Mouse (Mus musculus) limb, embryonic 11.5 days (tissue): ENCODE measurements around the gene Gm11562. TPM values are rescaled to one million over a fixed set of nuclear protein-coding genes. Genes with fewer than 3 reads are reported as not detected.
A peak's percentile ranks its signal among the peaks of the same experiment; 100 is the strongest.

Experiments
- ATAC-seq: fragments of 200-750 bp; cut with Nextera tagmentation; 2 replicates; pipeline ENCODE4 v1.8.0; 2017; ENCODE audit warnings: low read depth; ENCODE audit not compliant: insufficient number of reproducible peaks, low FRiP score, low TSS enrichment
- DNase-seq: peaks from one replicate; pipeline ENCODE4 v3.0.0-alpha.2; 2015; ENCODE audit warnings: low spot score
- H3K27ac ChIP-seq: fragments of 300-500 bp; sonication (generic); replicated peaks from 2 replicates; pipeline ENCODE4 v1.5.1; 2014; ENCODE audit warnings: low read depth, mild to moderate bottlenecking, low read length
- H3K27me3 ChIP-seq: fragments of 300-500 bp; sonication (generic); 2 replicates; pipeline ENCODE4 v1.6.1; 2014; ENCODE audit warnings: mild to moderate bottlenecking, low read length, mixed read lengths; ENCODE audit not compliant: control insufficient read depth, insufficient read depth
- H3K36me3 ChIP-seq: fragments of 300-500 bp; sonication (generic); 2 replicates; pipeline ENCODE4 v1.6.1; 2014; ENCODE audit warnings: mild to moderate bottlenecking, low read length, moderate library complexity, mixed read lengths; ENCODE audit not compliant: control insufficient read depth, insufficient read depth
- H3K4me1 ChIP-seq: fragments of 300-500 bp; sonication (generic); 2 replicates; pipeline ENCODE4 v1.6.1; 2014; ENCODE audit warnings: low read length, mixed read lengths; ENCODE audit not compliant: control insufficient read depth, insufficient read depth
- H3K4me2 ChIP-seq: fragments of 300-500 bp; sonication (generic); 2 replicates; pipeline ENCODE4 v1.6.1; 2014; ENCODE audit warnings: low read depth, mild to moderate bottlenecking, moderate library complexity; ENCODE audit not compliant: severe bottlenecking
- H3K4me3 ChIP-seq: fragments of 300-500 bp; sonication (generic); 2 replicates; pipeline ENCODE4 v1.5.1; 2014; ENCODE audit warnings: low read depth, low read length
- H3K9ac ChIP-seq: fragments of 300-500 bp; sonication (generic); 2 replicates; pipeline ENCODE4 v1.6.1; 2014; ENCODE audit warnings: mild to moderate bottlenecking, low read length
- H3K9me3 ChIP-seq: fragments of 300-500 bp; sonication (generic); 2 replicates; pipeline ENCODE4 v1.6.1; 2016; ENCODE audit warnings: low read length; ENCODE audit not compliant: control insufficient read depth
- WGBS: fragments of 180-500 bp; shearing (Covaris S2); extraction: QIAGEN DNeasy Blood & Tissue Kit; methylation state at CpG from one replicate; pipeline ENCODE4 v1.1.7; 2014; 5-methylcytosine and 5-hydroxymethylcytosine counted together
- polyA plus RNA-seq: library from polyadenylated mRNA; unstranded; fragments of >200 nt; fragmentation: Nextera tagmentation; extraction: Ambion mirVana; gene quantifications from 2 replicates; pipeline ENCODE4 v1.2.1, GENCODE M21; 2014

Gene Gm11562
- polyA plus RNA-seq, 1 experiment from 2014 or later = not detected

DNA sequence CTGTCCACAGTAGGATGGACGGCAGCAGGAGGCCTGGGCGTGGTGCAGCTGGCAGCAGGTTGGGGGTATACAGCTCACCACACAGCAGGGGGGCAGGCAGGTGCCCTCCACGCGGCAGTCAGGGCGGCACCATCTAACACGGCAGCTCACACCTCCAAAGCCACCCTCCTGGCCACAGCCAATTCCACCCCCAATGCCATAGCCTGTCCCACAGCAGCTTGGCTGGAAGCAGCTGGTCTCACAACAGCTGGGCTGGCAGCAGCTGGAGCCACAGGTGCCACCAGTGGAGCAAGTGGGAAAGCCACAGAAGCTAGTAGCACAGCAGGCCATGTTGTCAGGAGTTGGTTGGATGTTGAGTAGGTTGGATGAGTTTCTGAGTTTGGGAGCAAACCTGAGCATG lies 39.6 kb downstream of the Gm11562 start, which contains the start of gene Krtap1-5:
TSS of gene Krtap1-5 (minus strand) at position 381 of the 400 bp plus-strand sequence.
- DNase-seq = no peak
- no peak for ATAC-seq

DNA sequence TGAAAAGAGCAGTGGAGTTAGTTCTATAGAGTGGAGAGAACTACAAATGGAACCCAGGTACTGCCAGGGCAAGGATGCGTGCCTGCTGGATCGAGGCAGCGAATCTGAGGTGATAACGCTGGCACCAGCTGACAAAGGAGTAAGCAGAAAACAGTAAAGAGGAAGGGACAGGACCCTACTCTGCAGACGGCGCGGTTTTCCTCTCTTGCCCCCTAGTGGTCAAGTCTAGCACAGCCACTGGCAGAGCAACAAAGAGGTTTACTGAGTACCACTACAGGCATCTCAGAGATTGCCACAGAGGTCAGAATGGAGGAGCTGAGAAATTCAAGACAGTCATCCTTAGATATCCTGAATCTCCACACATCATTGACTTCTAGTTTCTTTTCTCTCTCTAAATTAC lies 46.1 kb downstream of the Gm11562 start:
- Histone ChIP-seq H3K27ac (no peak overlapping the region), H3K4me1 (no peaks in the 10 kb centered on the region), H3K9ac (no peak overlapping the region), H3K27me3 (no peaks in the 10 kb centered on the region), H3K4me2 (peak overlapping the region; percentile 33; the same call in 1 of the 2 replicates), H3K9me3 (no peaks in the 10 kb centered on the region), H3K36me3 (no peaks in the 10 kb centered on the region), H3K4me3 (no peak overlapping the region)
- DNase-seq (peak; percentile 90), ATAC-seq (peak; percentile 62; the same call in 1 of the 2 replicates)
- WGBS = 6% methylated on average over 7 of the region's 7 CpGs

More for the DNA sequence above, 39.6 kb downstream of the Gm11562 start, which contains the start of gene Krtap1-5:
- Histone ChIP-seq H3K9me3 (no peaks in the 10 kb centered on the region), H3K4me1 (no peaks in the 10 kb centered on the region), H3K27ac (no peak within 1 kb of the TSS), H3K9ac (no peak within 1 kb of the TSS), H3K27me3 (no peaks in the 10 kb centered on the region), H3K36me3 (no peaks in the 10 kb centered on the region), H3K4me3 (no peak within 1 kb of the TSS), H3K4me2 (no peak within 1 kb of the TSS)
- 77% methylated on average over 6 of the region's 6 CpGs for WGBS

DNA sequence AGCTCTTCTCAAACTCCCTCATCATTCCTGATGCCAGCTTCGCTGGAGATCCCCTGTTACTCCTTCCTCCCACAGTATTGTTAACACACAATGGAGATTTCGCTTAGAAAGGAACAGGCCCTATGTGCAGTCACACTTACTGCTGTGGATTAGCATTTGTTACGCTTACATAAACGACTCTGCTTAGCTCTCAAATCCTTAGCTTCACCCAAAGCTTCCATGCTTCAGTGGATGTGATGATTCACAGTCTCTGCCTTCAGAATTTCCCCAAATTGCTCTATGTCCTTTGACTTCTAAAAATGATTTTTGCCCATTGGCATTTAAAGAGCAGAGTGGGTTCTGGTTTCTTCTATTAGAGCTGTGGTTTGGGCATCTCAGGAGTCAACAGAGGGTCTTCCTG lies 47.1 kb downstream of the Gm11562 start:
- Histone ChIP-seq H3K9ac (no peak overlapping the region), H3K27me3 (no peaks in the 10 kb centered on the region), H3K4me3 (no peak overlapping the region), H3K4me1 (no peaks in the 10 kb centered on the region), H3K9me3 (no peaks in the 10 kb centered on the region), H3K36me3 (no peaks in the 10 kb centered on the region), H3K4me2 (no peak overlapping the region), H3K27ac (no peak overlapping the region)
- no peak for DNase-seq
- 74% methylated on average over 4 of the region's 4 CpGs for WGBS
- ATAC-seq = no peak

Other genes with a start within 250 kb of the Gm11562 start
- gene Krt28, start 245.5 kb downstream of the Gm11562 start, polyA plus RNA-seq = 0.41 and 0.47 TPM in 2 replicates
- gene Krt10, start 231.1 kb downstream of the Gm11562 start, polyA plus RNA-seq = 23.8 and 24.0 TPM in 2 replicates
- gene Krt12, start 198.2 kb downstream of the Gm11562 start, polyA plus RNA-seq = not detected in 2 replicates
- gene Krt20, start 182.3 kb downstream of the Gm11562 start, polyA plus RNA-seq = 0.32 and 0.44 TPM in 2 replicates
- 0.24 and 0.35 TPM in 2 replicates for gene Krt23, start 127.3 kb downstream of the Gm11562 start, polyA plus RNA-seq
- gene Krt39, start 99.1 kb downstream of the Gm11562 start, polyA plus RNA-seq = 0.12 TPM in 1 of 2 replicates, not detected in the other
- gene Krt40, start 77.3 kb downstream of the Gm11562 start, polyA plus RNA-seq = not detected in 2 replicates
- gene Krtap3-3, start 69.6 kb downstream of the Gm11562 start, polyA plus RNA-seq = not detected in 2 replicates
- gene Krtap3-2, start 63.6 kb downstream of the Gm11562 start, polyA plus RNA-seq = not detected in 2 replicates
- gene Gm11939, start 61.0 kb downstream of the Gm11562 start, polyA plus RNA-seq = not detected in 2 replicates
- gene Krtap3-1, start 53.8 kb downstream of the Gm11562 start, polyA plus RNA-seq = not detected in 2 replicates
- not detected in 2 replicates for gene Krtap1-5, start 39.4 kb downstream of the Gm11562 start, polyA plus RNA-seq
- not detected in 2 replicates for gene Krtap1-4, start 36.8 kb downstream of the Gm11562 start, polyA plus RNA-seq
- gene Krtap1-3, start 29.1 kb downstream of the Gm11562 start, polyA plus RNA-seq = not detected in 2 replicates
- gene Krtap9-3, start 22.3 kb downstream of the Gm11562 start, polyA plus RNA-seq = not detected in 2 replicates
- gene Gm11938, start 17.1 kb downstream of the Gm11562 start, polyA plus RNA-seq = not detected in 2 replicates
- gene Gm11937, start 10.2 kb downstream of the Gm11562 start, polyA plus RNA-seq = not detected in 2 replicates
- not detected in 2 replicates for gene Krtap2-4, start 5.6 kb downstream of the Gm11562 start, polyA plus RNA-seq
- gene Krtap4-1, start 7.8 kb upstream of the Gm11562 start, polyA plus RNA-seq = not detected in 2 replicates
- not detected in 2 replicates for gene Krtap4-2, start 14.6 kb upstream of the Gm11562 start, polyA plus RNA-seq
- gene Krtap4-7, start 23.7 kb upstream of the Gm11562 start, polyA plus RNA-seq = not detected in 2 replicates
- not detected in 2 replicates for gene Gm11555, start 29.8 kb upstream of the Gm11562 start, polyA plus RNA-seq
- not detected in 2 replicates for gene Gm11563, start 38.5 kb upstream of the Gm11562 start, polyA plus RNA-seq
- gene Krtap4-6, start 45.5 kb upstream of the Gm11562 start, polyA plus RNA-seq = not detected in 2 replicates
- not detected in 2 replicates for gene Gm14190, start 70.3 kb upstream of the Gm11562 start, polyA plus RNA-seq
- not detected in 2 replicates for gene Gm14180, start 113.9 kb upstream of the Gm11562 start, polyA plus RNA-seq
- not detected in 2 replicates for gene Gm11595, start 152.5 kb upstream of the Gm11562 start, polyA plus RNA-seq
- not detected in 2 replicates for gene Krtap4-8, start 160.3 kb upstream of the Gm11562 start, polyA plus RNA-seq
- not detected in 2 replicates for gene Krtap4-9, start 164.8 kb upstream of the Gm11562 start, polyA plus RNA-seq
- not detected in 2 replicates for gene Gm11596, start 173.0 kb upstream of the Gm11562 start, polyA plus RNA-seq
- gene Gm11569, start 178.5 kb upstream of the Gm11562 start, polyA plus RNA-seq = not detected in 2 replicates
- not detected in 2 replicates for gene Gm11554, start 184.0 kb upstream of the Gm11562 start, polyA plus RNA-seq
- not detected in 2 replicates for gene Krtap4-13, start 189.5 kb upstream of the Gm11562 start, polyA plus RNA-seq
- not detected in 2 replicates for gene Gm11564, start 195.2 kb upstream of the Gm11562 start, polyA plus RNA-seq
- not detected in 2 replicates for gene 2300003K06Rik, start 217.6 kb upstream of the Gm11562 start, polyA plus RNA-seq
- gene Krtap4-16, start 231.2 kb upstream of the Gm11562 start, polyA plus RNA-seq = not detected in 2 replicates
- not detected in 2 replicates for gene Gm11568, start 237.5 kb upstream of the Gm11562 start, polyA plus RNA-seq
- not detected in 2 replicates for gene Gm11559, start 244.0 kb upstream of the Gm11562 start, polyA plus RNA-seq